Mouse (Mus musculus): ENCODE data around the gene Nipal3. TPM values are rescaled to one million over a fixed set of nuclear protein-coding genes. Genes with fewer than 3 reads are reported as not detected.
A peak's percentile ranks its signal among the peaks of the same experiment; 100 is the strongest.

The Nipal3 gene
- total RNA-seq, 2 experiments from 2014 or later = 81.8 to 85.3 TPM

GRCm38 (mm10) chr4:135520421-135520820 lies 25.6 kb upstream of the Nipal3 start:
- no peak overlapping the region for H3K27ac ChIP-seq
- no peak overlapping the region for H3K4me3 ChIP-seq
- no peak for DNase-seq (ENCODE audit: low spot score in 2 of 2)
- no peak for TF ChIP-seq CTCF (conservative IDR thresholded peaks at IDR 0.05)

GRCm38 (mm10) chr4:135518135-135518534 lies 23.3 kb upstream of the Nipal3 start:
- TF ChIP-seq CTCF (conservative IDR thresholded peaks at IDR 0.05) = no peak
- no peak for DNase-seq (ENCODE audit: low spot score in 2 of 2)
- no peak overlapping the region for H3K27ac ChIP-seq
- H3K4me3 ChIP-seq = no peak overlapping the region

DNA sequence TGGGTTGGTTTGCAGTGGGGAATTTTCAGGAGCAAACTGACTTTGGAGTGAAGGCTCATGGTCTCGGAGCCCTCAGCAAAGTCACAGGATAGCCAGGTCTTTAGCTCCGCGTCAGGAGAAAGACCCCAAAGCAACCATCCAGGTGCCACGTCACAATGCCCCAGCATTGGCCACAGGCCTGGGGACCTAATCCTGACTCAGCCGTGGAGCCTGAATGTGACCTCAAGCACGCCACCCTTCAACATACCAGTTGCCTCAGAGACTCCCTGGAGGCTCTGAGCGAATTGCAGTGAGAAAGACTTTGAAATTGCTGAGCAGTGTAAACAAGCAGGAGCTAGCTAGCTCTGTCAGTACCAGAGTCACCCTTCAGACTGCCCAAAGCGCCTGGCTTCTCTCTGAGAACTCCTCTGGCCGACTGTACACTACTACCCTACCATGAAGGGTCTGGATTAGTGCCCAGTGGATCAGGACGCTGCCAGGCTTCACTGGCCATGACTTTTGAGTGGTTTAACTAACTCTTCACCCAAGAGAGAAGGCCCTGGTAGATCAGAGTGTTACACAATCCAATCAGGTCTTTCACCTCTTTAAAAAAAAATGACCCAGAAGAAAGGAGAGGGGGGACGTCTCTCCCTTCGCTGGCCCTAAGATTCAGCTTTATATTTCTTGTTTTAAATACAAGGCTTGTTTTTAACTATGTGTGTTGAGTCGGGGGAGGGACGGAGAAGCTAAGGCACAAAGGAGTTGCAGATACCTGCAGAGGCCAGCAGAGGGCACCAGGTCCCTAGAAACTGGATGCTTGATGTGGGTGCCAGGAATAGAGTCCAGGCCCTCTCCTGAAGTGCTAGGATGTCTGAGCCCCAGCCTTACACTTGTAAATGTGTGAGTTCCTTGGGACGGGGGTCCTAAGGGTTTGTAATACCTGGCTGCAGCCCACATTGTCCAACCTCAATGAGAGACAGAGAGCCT lies 21.8 kb upstream of the Nipal3 start:
- TF ChIP-seq CTCF (conservative IDR thresholded peaks at IDR 0.05) = peak; percentile 81
- DNase-seq (ENCODE audit: low spot score in 2 of 2) = no peak
- Histone ChIP-seq H3K27ac (no peak overlapping the region), H3K4me3 (no peak overlapping the region)

- Histone ChIP-seq H3K4me3 (no peak overlapping the region), H3K27ac (no peak overlapping the region)
- TF ChIP-seq CTCF (conservative IDR thresholded peaks at IDR 0.05) = no peak
- DNase-seq (ENCODE audit: low spot score in 2 of 2) = no peak
Measured at GRCm38 (mm10) chr4:135514925-135515324, 20.1 kb upstream of the Nipal3 start.

DNA sequence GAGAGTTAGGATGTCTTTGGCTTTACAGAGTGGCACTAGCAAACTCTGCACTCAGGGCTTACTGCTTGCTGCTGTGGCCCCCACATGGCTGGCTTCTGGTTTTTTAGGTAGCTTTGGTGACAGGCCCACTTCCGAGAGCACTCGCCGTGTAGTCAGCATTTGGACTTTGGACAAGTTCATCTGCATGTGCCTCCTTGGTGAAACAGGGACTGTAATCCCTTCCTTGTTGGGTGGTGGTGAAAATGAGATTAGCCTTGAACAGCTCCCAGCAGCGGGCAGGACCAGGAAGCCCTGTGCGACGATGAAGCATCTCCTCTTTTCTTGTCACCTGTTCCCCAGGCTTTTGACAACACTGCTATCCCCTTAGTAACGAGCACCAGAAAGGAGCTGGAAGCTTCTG lies 19.0 kb upstream of the Nipal3 start:
- TF ChIP-seq CTCF (conservative IDR thresholded peaks at IDR 0.05) = no peak
- H3K4me3 ChIP-seq = no peak overlapping the region
- no peak for DNase-seq (ENCODE audit: low spot score in 2 of 2)
- no peak overlapping the region for H3K27ac ChIP-seq

GRCm38 (mm10) chr4:135509515-135509914 lies 14.7 kb upstream of the Nipal3 start:
- TF ChIP-seq CTCF (conservative IDR thresholded peaks at IDR 0.05) = no peak
- DNase-seq (ENCODE audit: low spot score in 2 of 2) = no peak
- Histone ChIP-seq H3K27ac (no peak overlapping the region), H3K4me3 (no peak overlapping the region)

DNA sequence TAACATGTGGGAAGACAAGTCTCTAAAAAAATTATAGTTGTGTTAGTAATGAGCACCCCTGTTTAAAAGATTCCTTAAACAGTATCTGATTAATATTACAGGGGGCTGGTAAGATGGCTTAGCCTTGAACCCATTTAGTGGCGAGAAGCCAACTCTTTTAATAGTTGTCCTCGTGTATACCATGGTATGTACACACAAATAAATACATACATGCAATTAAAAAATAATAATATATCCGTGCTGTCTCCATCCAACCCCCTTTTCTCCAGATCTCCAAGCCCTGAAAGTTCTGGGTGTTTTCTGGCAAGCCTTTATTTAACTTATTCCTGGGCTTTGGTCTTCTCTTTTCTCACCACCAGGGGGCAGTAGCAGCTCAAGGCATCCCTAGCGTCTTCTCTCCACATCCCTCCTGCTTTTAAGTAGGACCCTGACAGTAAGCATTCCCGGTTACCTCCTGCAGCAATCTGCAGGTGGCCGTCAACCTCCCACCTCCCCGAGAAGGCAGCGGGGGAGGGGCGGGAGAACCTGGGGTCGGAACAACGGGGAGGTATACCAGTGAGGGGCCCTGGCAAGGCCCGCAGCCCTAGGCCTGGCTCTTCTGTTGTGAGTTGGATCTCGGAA lies 13.7 kb upstream of the Nipal3 start:
- DNase-seq (ENCODE audit: low spot score in 2 of 2) = peak; percentile 62 to 77
- Histone ChIP-seq H3K27ac (no peak overlapping the region), H3K4me3 (no peak overlapping the region)
- TF ChIP-seq CTCF (conservative IDR thresholded peaks at IDR 0.05) = peak; percentile 90

GRCm38 (mm10) chr4:135507547-135508350 lies 12.9 kb upstream of the Nipal3 start:
- Histone ChIP-seq H3K27ac (peak overlapping the region; percentile 73), H3K4me3 (peak overlapping the region; percentile 50)
- DNase-seq (ENCODE audit: low spot score in 2 of 2) = peak; percentile 47 to 66
- peak; percentile 80 for TF ChIP-seq CTCF (conservative IDR thresholded peaks at IDR 0.05)

DNA sequence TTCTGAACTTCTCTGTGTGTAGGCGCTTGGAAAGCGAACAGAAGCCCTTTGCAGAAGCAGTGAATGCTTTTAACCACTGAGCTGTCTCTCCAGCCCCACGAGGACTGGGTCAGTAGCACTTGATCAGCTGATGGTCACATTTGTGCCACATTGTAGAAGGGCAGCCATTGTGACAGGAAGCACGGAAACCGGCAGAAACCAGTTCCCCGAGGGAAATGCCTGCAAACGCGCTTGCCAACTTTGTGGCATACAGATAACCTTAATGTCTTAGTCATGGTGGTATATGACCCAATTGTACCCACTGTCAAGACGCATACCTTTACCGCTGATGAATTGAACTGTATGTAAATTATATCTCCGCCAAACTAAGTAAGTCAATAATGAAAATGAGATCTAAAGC lies 11.0 kb upstream of the Nipal3 start:
- Histone ChIP-seq H3K27ac (no peak overlapping the region), H3K4me3 (no peak overlapping the region)
- TF ChIP-seq CTCF (conservative IDR thresholded peaks at IDR 0.05) = no peak
- DNase-seq (ENCODE audit: low spot score in 2 of 2) = no peak

GRCm38 (mm10) chr4:135501587-135501986 lies 6.7 kb upstream of the Nipal3 start:
- Histone ChIP-seq H3K27ac (no peak overlapping the region), H3K4me3 (no peak overlapping the region)
- no peak for TF ChIP-seq CTCF (conservative IDR thresholded peaks at IDR 0.05)
- no peak for DNase-seq (ENCODE audit: low spot score in 2 of 2)

DNA sequence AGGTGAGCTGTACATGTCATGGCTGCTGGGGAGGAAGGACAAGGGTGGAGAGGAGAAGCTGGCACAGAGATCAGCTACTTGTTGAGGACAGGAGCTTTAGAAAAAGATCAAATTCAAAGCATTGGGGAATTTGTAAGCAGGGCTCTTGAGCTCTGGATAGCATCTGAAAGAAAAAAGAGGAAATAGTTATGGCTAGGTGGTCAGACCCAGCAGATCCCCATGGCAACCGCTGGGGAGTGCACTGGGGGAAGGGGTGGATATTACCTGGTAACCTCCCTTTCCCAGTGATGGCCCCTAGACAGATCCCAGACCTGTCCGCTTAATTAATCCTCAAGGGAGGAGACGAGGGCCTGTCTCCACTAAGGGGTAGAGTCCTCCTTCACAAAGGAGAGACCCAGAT lies 5.0 kb upstream of the Nipal3 start:
- Histone ChIP-seq H3K27ac (no peak overlapping the region), H3K4me3 (no peak overlapping the region)
- no peak for DNase-seq (ENCODE audit: low spot score in 2 of 2)
- TF ChIP-seq CTCF (conservative IDR thresholded peaks at IDR 0.05) = no peak

DNA sequence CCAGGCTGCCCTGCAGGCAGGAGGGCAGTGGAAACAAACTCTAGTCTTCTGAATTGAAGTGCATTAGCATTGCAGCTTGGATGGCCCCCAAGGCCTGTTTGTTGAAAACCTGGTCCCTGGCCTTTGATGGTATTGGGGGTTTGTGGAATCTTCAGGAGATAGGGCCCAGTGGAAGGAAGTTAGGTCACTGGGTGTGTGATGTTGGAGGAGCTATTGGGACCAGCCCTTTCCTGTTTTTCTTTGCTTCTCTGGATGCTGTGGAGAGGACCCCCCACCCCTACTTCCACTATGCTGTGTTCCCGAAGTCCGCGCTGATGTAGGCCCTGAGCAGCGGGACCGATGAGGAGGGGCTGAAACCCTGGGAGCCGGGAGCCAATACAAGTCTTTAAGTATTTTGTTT lies 3.3 kb upstream of the Nipal3 start:
- no peak overlapping the region for H3K27ac ChIP-seq
- no peak for DNase-seq (ENCODE audit: low spot score in 2 of 2)

GRCm38 (mm10) chr4:135495810-135496209 lies 972 bp upstream of the Nipal3 start:
- no peak for DNase-seq (ENCODE audit: low spot score in 2 of 2)
- Histone ChIP-seq H3K27ac (no peak overlapping the region), H3K4me3 (peak overlapping the region; percentile 74; the same call in 1 of the 2 replicates)
- peak; percentile 13; the same call in 1 of the 2 replicates for TF ChIP-seq CTCF (conservative IDR thresholded peaks at IDR 0.05)

More for the DNA sequence above, 3.3 kb upstream of the Nipal3 start:
- no peak for TF ChIP-seq CTCF (conservative IDR thresholded peaks at IDR 0.05)
- H3K4me3 ChIP-seq = no peak overlapping the region
